Mouse (Mus musculus) bone marrow, adult 2 months (tissue): ENCODE data around the gene Dmap1.

Experiments
- CTCF ChIP-seq: fragments of 200-500 bp; IDR thresholded peaks from 2 replicates; pipeline ENCODE4 v1.5.1; 2011; ENCODE audit warnings: low read length, control low read depth; ENCODE audit not compliant: control insufficient read depth, insufficient read depth
- POLR2A ChIP-seq: fragments of 200-500 bp; IDR thresholded peaks from 2 replicates; pipeline ENCODE4 v1.6.1; 2011; ENCODE audit warnings: low read depth, mild to moderate bottlenecking, control low read depth, low read length, borderline replicate concordance; ENCODE audit not compliant: control insufficient read depth

DNA sequence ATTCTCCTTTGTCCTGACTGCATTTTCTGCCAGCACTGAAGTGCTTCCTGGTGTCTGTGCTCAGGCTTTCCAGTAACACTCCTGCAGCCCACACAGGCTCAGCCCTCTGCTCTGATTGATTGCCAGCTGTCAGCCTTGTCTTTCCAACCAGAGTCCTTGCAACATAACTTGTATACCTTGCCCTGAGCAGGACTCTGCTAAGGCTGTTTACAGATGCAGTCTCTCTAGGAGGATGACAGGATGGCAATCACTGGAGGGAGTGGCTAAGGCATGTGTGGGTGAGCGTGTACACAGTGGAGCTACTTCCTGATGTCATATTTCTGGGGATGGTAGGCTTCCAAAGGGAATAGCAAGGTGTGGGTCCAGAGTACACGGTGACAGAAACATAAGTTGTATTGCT lies 36.2 kb downstream of the Dmap1 start:
- no peak for TF ChIP-seq POLR2A
- no peak for TF ChIP-seq CTCF
